Mouse (Mus musculus) ES-E14 (cell line): ENCODE measurements around the gene 9030025P20Rik.
"Not testable (repeated sequence)": the region's sequence is repeated elsewhere in the genome, so short reads cannot be mapped to it uniquely, and the experiment has no call there.

Experiments
- MAFK ChIP-seq: IDR thresholded peaks from 2 replicates; pipeline ENCODE4 v1.6.1; 2014; ENCODE audit warnings: mild to moderate bottlenecking, low read depth, low read length, inconsistent platforms; ENCODE audit not compliant: insufficient read depth
- ZC3H11A ChIP-seq: IDR thresholded peaks from 2 replicates; pipeline ENCODE4 v1.6.1; 2012; ENCODE audit warnings: low read depth, mild to moderate bottlenecking, inconsistent platforms, low read length, borderline replicate concordance
- ZNF384 ChIP-seq: IDR thresholded peaks from 2 replicates; pipeline ENCODE4 v1.6.1; 2012; ENCODE audit warnings: low read depth, low read length, inconsistent platforms

DNA sequence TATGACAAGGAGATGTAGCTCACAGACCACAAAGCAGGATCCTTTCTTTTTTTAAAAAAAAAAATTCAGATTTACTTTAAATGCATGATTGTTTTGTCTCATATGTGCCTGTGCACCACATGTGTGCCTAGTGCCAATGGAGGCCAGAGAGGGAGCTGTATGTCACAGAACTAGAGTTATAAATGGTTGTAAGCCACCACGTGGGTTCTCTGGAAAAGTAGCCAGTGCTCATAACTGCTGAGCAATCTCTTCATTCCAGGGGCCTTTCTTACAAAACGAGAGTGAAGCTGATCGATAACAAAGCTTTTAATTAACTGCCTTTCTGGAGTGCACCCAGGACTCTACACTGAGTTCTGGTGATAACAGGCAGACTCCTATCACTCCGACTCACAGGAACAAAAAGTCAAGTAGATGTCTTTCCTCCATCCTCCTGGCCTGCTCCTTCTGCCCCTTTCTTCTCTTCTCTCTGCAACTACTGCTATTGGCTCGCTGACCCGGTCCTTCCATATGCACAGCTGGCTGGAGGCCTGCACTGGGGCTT, 9.8 kb upstream of the 9030025P20Rik start:
- not testable (repeated sequence) for TF ChIP-seq MAFK, ZNF384, ZC3H11A
